Mouse (Mus musculus) spleen, postnatal 36 days (tissue): ENCODE results near the gene Capg.
A peak's percentile ranks its signal among the peaks of the same experiment; 100 is the strongest.

Experiments
- DNase-seq, 2 experiments: peaks; one replicate each; pipeline ENCODE4 v3.0.0; 2022; ENCODE audit warnings: low spot score in 2 of 2, mixed read lengths in 1 of 2

Gene Capg

DNA sequence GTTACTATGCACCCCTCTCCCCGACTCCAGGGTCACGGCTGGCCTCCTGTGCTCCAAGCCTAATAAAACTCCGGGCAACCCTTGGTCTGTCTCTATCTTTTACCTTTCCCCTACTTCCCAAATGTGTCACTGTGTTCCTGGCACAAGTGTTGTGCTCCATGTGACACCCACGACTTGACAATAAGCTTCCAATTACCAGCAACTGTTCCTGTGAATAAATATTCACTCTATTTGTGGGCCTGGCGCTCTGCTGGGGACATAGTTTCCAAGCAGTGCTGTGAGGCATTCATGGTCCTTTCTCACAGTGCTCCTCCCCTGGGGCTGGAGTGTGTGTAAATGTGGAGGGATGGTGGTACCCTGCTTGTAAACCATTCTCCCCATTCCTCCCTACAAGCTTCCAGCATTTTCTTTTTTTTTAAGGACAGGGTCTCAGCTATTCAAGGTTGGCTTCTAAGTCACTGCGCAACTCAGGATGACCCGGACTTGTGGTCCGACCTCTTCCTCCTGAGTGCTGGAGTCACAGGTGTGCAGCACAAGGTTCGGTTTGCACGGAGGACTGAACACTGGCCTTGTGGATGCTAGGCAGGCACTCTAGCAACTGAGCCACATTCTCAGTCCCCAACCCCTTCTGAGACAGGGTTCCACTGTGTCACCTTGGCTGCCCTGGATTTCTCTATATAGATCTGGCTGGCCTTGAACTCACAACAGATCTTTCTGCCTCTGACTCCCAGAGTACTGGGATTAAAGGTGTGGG is 26.6 kb downstream of the Capg start:
- DNase-seq: no peak

GRCm38 (mm10) chr6:72571826-72572225 is 27.6 kb downstream of the Capg start:
- no peak for DNase-seq

DNA sequence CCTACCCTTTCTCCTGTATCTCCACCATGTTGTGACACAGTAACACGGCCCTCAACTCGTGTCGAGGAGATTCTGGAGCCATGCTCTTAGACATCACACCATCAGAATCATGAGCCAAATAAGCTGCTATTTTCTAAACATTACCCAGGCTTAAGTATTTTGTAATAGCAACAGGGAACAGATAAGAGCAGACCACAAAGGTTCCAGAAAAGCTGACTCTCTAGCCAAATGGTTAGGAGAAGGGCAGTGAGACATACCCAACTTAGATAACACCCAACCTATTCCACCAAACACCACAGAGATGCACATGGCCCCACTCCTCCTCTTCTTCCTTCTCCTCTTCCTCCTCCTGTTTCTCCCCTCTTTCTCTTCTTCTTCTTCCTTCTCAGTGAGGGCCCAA is 31.9 kb downstream of the Capg start:
- no peak for DNase-seq

DNA sequence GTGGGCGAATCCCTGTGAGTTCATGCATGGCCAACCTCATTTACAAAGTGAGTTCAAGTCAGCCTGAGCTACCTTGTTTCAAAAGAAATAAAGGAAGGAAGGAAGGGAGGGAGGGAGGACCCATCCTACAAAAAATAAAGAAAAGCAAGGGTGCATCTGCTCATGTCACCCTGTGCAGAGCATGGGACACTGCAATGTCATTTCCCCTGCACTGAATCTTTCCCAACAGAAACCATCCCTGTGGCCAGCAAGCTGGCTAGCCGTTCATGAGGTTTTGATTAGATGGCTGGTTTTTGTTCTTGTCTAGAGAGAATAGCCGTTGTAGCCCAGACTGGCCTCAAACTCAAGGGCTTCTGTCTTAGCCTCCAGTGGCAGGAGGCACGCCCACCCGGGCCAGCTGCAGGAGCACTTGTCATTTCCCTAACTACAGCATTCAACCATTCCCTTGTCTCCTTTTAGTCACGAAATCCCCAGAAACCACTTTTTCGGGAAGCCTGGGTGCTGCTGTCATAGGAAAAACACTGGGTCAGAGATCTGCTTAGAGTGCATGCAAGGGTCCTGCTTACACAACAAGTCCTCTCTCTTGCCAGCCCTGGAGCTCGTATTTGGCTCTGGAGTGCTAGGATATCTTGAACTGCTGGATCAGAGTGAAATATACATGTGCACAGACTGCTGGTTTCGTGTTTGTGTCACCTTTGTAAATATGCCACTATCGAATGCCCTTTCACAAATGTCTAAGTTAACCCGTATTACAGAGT is 37.6 kb downstream of the Capg start:
- no peak for DNase-seq

- DNase-seq: no peak
Measured at GRCm38 (mm10) chr6:72583211-72583839, 39.1 kb downstream of the Capg start.

- no peak for DNase-seq
Measured at GRCm38 (mm10) chr6:72584154-72584553, 40.0 kb downstream of the Capg start.

- DNase-seq: no peak
Measured at GRCm38 (mm10) chr6:72586701-72587100, 42.5 kb downstream of the Capg start.

DNA sequence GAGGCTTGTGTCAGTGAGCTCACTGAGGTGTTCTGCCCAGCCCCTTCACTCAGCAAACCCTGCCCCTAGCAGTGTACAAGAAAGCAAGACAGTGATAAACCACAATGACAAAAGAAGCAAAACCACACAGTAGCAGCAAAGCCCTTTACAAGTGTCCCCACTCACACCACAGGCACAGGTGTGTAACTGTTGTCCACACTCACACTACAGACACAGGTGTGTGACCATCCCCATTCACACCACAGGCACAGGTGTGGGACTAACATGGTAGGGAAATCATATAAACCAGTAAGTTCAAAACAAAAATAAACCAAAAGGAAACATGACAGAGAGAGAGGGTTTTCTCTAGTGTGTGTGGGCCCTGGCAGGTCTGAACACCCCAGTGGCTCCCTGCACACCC is 44.1 kb downstream of the Capg start:
- DNase-seq: no peak

DNA sequence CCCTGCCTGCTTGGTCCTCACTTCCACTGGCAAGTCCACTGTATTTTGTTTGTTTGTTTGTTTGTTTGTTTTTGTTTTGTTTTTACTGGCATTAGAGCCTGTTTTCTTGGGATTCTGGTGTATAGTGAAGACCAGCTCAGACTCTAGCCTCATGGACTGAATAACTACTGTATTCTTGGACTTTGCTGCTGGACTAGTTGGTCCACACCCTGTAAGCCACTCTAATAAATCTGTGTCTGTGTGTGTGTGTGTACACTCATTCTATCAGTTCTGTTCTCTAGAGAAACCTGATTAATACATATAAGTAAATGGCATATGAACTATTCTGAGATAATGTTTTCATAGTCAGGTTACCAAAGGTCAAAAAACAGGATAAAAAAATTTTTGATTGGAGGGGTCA is 45.9 kb downstream of the Capg start:
- DNase-seq: no peak

DNA sequence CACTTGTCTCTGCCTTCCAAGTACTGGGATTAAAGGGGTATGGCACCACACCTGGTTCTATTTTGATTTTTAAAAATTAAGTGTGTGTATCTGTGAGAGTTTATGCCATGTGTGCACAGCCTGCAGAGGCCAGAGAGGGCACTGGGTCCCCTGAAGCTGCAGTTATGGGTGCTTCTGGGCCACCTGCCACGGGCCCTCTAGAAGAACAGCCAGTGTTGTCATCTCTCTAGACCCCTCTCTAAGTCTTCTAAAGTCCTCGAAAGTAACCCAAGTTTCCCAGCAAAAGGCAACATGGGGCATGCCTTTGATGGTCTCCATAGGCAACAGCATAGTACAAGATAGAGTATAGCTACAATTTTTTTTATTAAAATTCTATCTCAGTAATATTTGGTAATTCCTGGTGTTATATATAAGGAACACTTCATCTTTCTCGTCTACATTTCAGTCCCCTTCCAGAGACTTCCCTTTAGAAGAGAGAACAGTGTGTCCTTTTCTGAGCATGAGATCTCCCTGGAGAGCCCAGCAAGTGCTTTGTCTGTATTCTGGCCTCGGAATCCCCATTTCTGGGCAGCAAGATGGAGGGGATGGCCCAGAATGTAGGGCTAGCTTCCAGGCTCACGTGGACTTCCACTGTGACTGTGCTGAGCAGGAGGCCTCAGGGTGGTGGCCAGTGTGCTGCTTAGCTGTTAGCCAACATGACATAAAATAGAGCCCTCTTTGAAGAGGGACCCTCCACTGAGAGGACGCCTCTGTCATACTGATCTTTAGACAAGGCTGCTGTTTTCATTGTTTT is 49.0 kb downstream of the Capg start:
- DNase-seq: no peak

DNA sequence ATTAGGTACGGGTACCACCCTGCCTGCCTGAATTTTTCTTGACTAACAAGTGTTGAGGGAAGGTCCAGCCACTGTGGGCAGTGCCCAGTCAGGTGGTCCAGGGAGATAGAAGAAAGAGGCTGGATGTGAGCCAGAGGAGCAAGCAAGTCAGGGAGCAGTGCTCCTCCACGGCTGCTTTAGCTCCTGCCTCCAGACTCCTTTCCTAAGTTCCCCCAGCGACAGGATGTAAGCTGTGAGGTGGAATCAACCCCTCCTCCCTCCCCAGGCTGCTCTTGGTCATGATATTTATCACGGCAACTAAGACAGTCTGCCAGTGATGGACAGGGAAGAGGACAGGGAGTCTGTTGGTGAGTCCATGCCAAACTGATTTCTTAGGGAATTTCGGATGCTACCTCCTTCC is 49.7 kb downstream of the Capg start:
- DNase-seq: no peak

DNA sequence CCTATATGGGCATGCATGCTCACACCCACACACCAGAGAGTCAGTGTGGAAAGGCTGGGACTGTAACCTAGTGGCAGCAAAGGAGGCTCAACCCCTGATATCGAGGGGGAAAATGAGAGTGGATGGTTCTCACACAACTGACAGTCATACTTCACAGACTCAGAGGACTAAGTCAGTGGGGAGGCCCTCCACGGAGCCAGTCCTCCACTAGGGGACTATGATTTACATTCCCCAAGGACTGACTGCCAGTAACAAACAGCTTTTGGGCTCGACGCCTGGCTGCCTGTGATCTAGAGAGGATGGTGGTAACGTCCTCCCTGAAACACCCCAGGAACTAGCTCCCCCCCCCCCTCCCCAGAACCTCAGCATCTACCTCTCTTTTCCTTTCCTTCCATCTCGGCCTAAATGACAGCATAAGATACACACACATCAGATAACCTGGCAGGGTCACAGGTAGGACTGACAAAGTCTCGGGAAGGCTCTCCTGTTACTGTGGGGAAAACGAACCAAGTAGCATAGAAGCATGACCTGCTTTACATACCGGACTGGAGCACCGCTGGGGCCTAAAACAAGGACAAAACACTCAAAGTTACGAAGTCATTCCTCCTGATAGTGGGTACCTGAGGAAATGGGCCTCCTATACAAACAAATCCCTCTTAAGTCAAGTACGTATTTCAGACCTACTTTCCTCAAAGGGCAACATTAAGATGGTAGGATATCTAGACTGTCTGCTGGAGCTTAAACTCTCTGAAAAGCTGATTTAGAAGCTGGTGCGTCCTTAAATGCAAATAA is 53.1 kb downstream of the Capg start:
- DNase-seq: peak in 1 of 2 experiments; percentile 7

DNA sequence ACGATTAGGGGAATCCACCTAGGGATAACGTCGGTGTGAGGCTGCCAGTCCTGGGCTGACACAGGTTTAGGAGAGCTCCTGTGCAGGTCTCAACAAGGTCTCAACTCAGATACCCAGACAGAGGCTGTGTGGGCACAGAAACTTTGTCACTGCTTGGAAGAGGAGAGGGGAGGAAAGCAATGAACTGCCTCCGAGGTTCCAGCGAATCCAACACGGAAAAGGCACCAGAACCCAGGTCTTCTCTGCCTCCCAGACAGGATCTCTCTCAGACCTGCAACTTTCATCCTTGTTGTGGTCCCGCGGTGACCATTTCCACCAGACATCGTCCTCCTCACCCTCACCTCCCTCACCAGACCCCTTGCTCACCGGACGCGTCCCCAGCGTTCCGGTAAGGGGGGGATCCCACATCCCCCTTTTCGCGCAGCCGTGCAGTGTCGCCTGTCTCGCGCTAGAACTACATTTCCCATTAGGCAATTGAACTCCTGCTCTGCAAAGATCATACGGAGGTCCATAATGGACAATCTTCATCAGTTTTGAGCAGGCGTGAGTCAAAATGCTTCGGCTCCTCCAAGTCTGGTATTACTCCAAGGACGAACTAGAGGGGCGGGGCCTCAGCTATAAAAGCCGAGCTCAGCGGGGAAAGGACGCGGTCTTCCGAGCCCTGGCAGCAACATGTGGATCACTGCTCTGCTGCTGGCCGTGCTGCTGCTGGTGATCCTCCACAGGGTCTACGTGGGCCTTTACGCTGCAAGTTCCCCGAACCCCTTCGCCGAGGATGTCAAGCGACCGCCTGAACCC is 54.0 kb downstream of the Capg start, which contains the start of the genes Elmod3 and Retsat:
Gene Elmod3 (minus strand): TSS at position 458 of the 798 bp plus-strand sequence.
Gene Retsat (plus strand): TSS at position 520 of the 798 bp plus-strand sequence.
- DNase-seq: peak; percentile 83 to 90

DNA sequence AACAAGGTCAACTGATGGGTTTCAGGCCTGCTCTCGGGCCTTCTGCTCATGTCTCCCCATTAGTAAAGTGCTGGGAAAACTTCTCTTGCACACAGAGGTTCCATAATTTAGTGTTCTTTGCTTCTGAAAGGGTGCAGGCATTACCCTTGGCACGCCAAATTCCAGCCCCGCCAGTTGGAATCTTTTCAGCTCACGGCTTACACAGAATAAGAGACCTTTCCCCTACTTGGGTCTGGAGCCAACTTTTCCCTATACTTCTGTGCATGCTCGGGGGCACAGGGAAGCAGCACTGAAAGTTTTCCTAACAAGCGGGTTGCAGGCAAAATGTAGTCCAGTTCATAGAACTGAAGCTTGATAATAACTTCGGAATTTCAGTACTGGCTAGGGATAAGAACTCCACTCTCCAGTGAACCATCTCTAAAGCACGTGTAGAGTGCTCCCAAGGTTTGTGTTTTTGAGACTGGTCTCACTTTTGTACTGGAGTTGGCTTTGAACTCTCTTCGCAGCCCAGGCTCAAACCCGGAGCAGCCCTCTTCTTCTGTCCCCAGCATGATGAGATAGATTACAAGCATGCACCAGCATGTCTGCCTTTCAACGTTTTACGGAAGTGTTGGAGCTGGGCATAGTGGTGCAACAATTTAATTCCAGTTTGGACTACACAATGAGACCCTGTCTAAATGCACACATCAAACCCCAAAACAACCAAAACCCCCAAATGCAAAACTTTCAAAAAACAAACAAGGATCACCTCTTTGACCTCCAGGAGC is 54.8 kb downstream of the Capg start:
- DNase-seq: peak in 1 of 2 experiments; percentile 8

GRCm38 (mm10) chr6:72600216-72600615 is 56.0 kb downstream of the Capg start:
- DNase-seq: no peak

- DNase-seq: no peak
Measured at GRCm38 (mm10) chr6:72600771-72601170, 56.6 kb downstream of the Capg start.

GRCm38 (mm10) chr6:72601732-72602131 is 57.5 kb downstream of the Capg start:
- DNase-seq: peak; percentile 75 to 79

GRCm38 (mm10) chr6:72604066-72604465 is 59.9 kb downstream of the Capg start:
- no peak for DNase-seq

DNA sequence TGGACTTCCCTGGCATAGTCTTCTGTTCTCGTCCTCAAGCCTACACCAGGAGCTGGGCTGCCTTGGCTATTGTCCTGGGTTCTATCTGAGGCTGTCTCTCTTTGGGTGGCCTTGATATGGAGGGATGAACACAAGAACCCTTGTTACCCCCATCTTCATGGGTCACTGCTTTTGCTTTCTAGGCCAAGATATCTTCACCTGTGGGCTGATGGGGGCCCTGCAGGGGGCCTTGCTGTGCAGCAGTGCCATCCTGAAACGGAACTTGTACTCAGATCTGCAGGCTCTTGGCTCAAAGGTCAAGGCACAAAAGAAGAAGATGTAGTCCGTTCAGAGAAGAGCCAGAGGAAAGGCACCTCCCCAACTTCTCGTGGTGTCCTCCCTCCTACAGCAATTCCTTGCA is 62.9 kb downstream of the Capg start:
- DNase-seq: no peak
